Mouse (Mus musculus) induced T-regulatory cell, adult 2 months (primary cell): Measurements from ENCODE around the gene Cers6.

Experiments used
- DNase-seq: peaks from one replicate; pipeline ENCODE4 v3.0.0-alpha.2; 2012; ENCODE audit warnings: low read depth

Gene Cers6

DNA sequence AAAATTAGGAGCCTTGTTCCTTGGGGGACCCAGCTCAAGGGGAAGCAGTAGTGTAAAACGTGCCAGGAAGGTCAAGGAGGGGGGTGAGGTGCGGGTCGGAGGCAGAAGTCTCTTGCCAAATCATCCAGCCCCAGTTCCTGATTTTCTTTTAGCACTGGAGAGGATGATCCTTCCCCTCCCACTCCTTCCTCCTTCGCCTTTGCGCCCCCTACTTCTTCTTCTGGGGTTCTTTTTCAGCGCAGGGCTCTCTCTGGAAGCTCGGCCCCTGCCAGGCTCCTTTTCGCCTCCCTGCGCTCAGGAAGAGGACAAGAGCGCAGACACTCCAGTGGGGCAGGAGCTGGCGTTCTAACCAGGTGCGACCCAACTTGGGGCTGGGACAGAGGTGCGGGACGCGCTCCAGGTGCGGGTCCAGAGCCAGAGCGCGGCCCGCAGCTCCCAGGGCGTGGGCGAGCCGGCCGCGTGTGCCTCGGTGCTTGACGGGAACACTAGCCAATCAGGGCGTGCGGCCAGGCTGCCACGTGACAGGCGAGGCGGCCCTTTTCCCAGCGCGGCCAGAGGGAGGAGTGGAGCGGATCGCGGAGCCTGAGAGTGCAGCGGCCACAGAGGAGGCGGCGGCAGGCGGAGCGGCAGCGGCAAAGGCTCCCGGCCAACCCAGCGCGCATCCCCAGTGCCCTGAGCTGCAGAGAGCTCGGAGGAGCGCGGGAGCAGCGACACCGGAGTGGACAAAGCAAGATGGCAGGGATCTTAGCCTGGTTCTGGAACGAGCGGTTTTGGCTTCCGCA, at the start of gene Cers6:
TSS of gene Cers6 (plus strand) at position 538 of the 782 bp plus-strand sequence.
- peak; percentile 82 for DNase-seq

- no peak for DNase-seq
Observed at GRCm38 (mm10) chr2:68814409-68814808, 46.8 kb upstream of the Cers6 start.

GRCm38 (mm10) chr2:68819040-68819439, 42.2 kb upstream of the Cers6 start:
- DNase-seq = no peak

DNA sequence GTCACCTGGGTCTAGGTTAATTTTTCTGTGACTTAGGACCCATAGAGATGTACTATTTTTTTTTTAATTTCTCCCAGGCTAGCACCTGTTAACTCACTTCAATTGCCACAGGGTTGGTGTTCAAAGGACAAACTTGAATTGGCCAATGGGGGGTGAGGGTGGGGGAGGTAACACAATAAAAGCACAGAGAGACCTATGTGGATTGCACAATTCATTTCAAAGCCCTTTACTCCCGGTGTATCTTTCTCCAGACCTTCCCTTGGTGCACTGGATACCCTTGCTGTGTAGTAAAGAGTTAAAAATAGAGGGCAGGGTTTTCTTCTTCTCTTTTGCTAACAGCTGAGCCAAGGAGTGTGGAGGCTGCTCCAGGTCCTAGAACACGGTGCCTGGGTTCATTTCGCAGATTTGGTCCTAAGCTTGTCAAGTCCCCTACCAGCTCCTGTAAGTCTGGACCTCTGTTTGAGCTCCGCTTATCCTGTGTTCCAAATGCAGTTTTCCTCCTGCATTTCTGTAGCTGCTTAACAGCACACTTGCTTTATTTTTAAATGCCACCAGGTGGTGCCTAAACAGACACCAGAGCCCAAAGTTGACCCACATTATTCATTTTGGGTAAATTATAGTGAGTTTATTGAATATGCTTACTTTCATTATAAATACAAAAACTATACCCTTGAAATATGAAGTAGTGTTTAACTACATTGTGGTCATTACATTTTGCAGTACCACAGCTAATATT, 38.9 kb upstream of the Cers6 start:
- peak; percentile 2 for DNase-seq

DNA sequence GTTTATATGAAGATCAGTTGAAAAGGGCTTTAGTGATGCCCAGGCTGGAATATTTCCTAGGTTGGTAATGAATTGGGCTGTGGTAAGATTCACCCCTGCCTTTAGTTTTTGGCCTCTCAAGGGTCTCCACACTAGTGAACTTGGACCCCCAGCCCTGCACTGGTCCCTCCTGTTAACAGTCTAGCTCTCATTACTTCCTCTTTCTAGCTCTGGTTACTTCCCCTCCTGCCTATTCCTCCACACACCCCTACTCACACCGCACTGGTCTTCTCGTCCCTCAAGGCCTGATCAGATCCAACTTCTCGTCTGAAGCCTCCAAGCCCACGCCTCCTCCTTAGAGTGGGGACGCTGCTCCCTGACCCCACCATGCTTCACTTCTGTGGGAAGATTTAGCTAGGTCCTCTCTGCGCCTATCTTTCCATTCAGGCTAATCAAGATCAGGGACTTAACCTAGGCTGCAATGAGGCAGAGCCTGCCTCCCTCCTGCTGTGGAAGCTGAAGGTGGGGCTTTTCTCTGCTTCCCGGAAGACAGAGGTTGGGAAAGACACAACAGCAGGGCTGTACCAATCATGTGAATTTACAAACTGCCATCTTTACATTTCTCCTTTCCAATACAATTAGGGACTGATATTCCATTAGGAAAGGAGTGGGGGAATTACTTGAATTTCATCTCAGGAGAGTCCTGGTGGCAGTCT, 35.8 kb upstream of the Cers6 start:
- no peak for DNase-seq

DNA sequence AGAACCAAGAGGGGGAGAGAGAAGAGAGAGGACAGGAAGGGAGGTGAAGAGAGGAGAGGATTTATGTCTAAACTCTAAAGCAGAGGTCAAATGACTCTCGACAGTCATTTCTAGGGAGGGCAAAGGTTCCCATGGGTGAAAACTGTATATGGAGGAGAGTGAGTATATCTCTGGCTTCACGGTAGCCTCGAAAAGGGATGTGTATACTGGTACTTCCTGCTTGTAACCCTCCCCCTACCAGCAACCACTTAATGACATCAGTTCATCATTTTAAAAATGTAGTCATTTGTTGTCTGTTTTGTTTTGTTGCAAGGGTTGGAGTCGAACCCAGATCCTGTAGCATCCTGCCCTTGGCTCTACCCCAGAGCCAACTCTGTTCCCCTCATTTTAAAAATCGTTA, 17.9 kb upstream of the Cers6 start:
- no peak for DNase-seq

DNA sequence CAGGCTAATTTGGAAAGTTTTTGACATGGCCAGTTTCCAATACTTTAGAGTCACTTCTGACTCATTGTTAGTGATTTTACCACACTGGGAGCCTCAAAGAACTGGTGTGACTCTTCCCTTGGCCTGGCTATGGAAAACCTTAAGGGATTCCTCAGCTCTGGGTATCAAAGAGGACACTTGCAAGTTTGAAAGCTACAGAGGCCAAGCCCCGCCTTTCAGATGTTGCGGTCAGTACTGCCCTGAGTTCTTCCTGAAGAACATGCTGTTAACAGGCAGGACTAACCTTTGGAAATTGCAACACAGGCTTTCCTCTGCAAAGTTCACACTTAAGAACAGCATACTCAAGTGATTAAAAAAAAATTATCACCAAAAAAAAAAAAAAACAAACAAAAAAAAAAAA, 16.7 kb upstream of the Cers6 start:
- no peak for DNase-seq

DNA sequence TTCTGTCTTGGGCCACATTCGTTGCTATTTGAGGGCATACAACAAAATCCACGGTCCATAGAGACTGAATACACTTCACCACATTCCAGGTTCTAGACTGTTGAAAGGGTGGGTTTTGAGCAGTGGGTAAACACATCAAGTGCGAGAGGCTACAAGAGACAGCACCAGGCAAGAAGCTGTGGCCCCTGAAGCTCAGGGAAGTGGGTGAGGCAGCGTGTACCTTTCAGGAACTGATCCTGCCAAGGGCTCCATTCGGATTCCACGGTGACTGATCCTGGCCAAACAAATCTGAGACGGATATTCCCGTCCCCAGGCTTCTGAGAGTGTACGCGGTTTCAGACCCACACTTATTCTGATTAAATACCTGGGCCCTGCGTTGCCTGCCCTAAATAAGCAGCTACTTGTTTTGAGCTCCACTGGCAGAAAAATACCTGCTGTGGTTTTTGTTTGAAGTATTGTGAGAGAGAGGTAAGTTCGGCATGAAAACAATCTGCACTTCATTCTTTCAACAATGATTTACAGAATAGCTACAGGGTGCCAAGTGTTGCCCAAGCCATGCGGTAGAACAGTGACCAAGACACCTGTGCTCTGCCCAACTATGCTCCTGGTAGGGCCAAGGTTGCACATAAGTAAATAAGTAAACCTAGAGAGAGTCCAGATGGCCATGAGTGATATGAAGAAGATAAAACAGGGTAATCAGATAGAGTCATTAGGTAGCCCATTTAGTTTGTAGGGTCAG, 16.1 kb upstream of the Cers6 start:
- DNase-seq = no peak

- no peak for DNase-seq
Observed at GRCm38 (mm10) chr2:68860391-68860790, 850 bp upstream of the Cers6 start.

DNA sequence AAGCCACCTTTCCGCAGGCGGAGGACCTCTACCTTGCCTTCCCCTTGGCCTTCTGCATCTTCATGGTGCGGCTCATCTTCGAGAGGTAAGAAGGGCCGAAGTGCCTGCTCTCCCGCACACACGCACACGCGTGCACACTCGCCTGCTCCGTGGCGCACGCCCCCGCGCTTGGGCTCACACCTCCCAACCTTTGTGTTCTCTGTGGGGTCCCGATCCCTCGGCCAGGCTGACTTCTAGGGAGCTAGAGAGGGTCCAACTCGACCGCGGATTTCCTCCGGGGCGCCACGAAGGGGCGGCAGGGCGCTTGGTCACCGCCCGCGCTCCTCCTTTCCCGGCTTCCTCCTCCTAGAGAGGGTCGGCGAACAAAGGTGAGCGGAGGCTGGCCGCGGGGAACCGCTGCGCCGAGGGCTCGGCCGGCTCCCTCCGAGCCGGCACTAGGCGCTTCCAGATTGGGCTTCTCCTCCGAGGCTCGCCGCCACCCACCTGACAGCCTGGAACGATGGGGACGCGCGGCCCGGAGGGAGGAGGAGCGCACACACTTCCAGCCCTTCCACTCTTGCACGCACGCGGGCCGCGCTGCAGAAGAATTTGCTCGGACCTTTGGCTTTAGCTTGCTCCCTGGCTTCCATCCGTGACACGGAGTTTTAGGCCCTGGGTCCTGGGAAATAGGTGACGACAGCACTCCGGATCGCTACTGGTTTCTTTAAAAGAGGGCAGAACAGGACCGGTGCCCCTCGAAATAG, 651 bp downstream of the Cers6 start:
- DNase-seq = peak; percentile 36

GRCm38 (mm10) chr2:68862464-68863266, 1.4 kb downstream of the Cers6 start:
- no peak for DNase-seq

DNA sequence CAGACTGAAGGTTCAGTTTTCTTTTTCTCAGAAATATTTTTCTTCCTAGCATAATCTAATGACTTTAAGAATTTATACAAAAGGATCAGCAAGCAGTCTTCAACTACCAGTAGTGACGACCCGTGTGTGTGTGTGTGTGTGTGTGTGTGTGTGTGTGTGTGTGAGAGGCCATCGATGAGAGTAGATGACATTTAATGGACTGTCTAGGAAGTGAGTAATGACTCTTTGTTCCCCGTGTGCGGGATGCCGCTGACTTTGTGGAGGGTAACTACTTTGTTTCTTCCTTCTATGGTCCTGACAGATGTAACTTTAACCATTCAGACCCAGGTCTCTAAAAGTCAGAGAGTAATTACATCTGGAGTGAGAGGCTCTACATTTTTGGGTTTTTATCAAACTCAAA, 2.3 kb downstream of the Cers6 start:
- DNase-seq = no peak

DNA sequence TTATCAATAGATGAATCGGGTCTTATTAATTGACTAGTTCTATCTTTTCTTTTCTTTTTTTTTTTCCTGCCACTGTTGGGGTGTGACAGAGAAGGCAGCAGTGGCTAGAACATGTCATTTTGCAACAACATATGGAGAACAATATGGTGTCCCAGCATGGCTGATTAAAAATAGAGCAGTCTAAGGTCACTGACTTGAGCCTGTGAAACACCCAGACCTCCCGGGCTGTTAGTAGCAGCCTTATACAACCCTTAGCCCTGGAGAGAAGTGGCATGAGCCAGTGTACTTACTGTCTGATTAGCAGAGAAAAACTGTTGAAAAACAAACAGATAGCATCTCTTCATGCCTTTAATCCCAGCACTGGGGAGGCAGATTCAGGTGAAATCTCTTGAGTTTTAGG, 3.1 kb downstream of the Cers6 start:
- DNase-seq = no peak

GRCm38 (mm10) chr2:68867148-68867547, 5.9 kb downstream of the Cers6 start:
- DNase-seq = no peak

- DNase-seq = no peak
Observed at GRCm38 (mm10) chr2:68870999-68871780, 9.9 kb downstream of the Cers6 start.

GRCm38 (mm10) chr2:68873086-68873485, 11.8 kb downstream of the Cers6 start:
- DNase-seq = peak; percentile 9

DNA sequence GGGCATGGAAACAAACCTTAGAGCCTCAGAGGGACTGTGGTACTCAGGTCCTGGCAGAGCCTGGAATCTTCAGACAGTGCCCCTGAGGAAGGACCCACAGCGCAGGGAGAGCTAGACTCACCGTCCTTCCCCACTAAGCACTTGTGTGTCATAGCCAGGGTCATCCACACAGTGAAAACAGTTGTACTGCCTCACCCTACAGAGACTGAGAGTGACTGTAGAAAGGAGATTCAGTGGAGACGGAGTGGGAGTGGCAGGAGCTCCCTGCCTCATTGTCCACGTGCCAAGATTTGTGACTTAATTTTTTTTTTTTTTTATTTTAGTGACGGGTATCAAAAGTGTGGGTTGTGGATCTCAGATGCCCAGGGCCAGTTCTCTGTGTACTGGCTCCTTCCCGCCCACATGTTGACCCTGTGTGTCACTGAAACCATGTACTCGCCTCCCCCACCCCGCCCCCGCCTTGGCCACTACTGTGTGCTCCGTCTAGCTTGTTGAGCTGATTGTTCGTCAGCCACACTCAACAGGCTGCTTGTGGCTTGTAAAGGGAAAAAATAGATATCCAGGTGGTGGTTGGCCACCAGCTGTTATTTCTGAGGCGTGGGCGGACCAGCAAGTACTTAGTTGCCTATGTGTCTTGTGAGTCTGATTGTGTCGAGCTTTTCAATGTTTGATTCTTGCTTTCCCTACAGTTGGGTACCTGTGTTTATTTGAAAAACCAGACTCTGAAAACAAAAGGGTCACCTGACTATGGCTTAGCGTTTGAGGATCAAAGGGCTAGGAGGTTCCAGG, 12.6 kb downstream of the Cers6 start:
- DNase-seq = peak; percentile 32

GRCm38 (mm10) chr2:68874575-68874974, 13.3 kb downstream of the Cers6 start:
- DNase-seq = no peak

- DNase-seq = no peak
Observed at GRCm38 (mm10) chr2:68879071-68879651, 17.9 kb downstream of the Cers6 start.
